Mouse (Mus musculus) megakaryocyte, embryonic 14.5 days (primary cell): ENCODE results near the gene Dock4. TPM values are rescaled to one million over a fixed set of nuclear protein-coding genes. Genes with fewer than 3 reads are reported as not detected.

Experiments
- H3K27me3 ChIP-seq: replicated peaks from 2 replicates; pipeline ENCODE3; 2012; ENCODE audit warnings: inconsistent platforms
- H3K36me3 ChIP-seq: replicated peaks from 2 replicates; pipeline ENCODE3; 2012; ENCODE audit warnings: low read length, inconsistent platforms, mixed read lengths
- H3K4me1 ChIP-seq: 2 replicates; pipeline ENCODE4 v1.6.1; 2012; ENCODE audit warnings: inconsistent platforms
- H3K4me3 ChIP-seq: replicated peaks from 2 replicates; pipeline ENCODE3; 2012; ENCODE audit warnings: moderate library complexity, mild to moderate bottlenecking, inconsistent platforms
- H3K9me3 ChIP-seq: 2 replicates; pipeline ENCODE4 v1.6.1; 2012; ENCODE audit warnings: inconsistent platforms
- FLI1 ChIP-seq: IDR thresholded peaks from 2 replicates; pipeline ENCODE4 v1.6.1; 2012; ENCODE audit warnings: low read length, inconsistent platforms, mixed read lengths
- GATA1 ChIP-seq: IDR thresholded peaks from 3 replicates; pipeline ENCODE4 v1.6.1; 2012; ENCODE audit warnings: mixed read lengths, low read length, inconsistent platforms, borderline replicate concordance
- polyA plus RNA-seq: library from polyadenylated mRNA; stranded (reverse); fragments of >175 nt; gene quantifications from 2 replicates; pipeline ENCODE4 v1.2.3, GENCODE M21; 2012; ENCODE audit warnings: low replicate concordance; ENCODE audit not compliant: insufficient read depth

Gene Dock4
- polyA plus RNA-seq, 1 experiment, result 0.13 TPM

GRCm38 (mm10) chr12:40622926-40623325 is 177.2 kb downstream of the Dock4 start:
- peak overlapping the region; percentile 7 for H3K4me3 ChIP-seq
- no peak for TF ChIP-seq GATA1
- no peak for TF ChIP-seq FLI1

GRCm38 (mm10) chr12:40626521-40626920 is 180.8 kb downstream of the Dock4 start:
- peaks cover 17% of the 10 kb centered on the region for H3K4me1 ChIP-seq
- TF ChIP-seq FLI1 (no peak), GATA1 (no peak)
- no peaks in the 10 kb centered on the region for H3K36me3 ChIP-seq
- H3K9me3 ChIP-seq, result no peaks in the 10 kb centered on the region
- no peak overlapping the region for H3K4me3 ChIP-seq
- H3K27me3 ChIP-seq, result no peaks in the 10 kb centered on the region

More at GRCm38 (mm10) chr12:40622926-40623325, 177.2 kb downstream of the Dock4 start:
- Histone ChIP-seq H3K36me3 (no peaks in the 10 kb centered on the region), H3K27me3 (no peaks in the 10 kb centered on the region), H3K4me1 (peaks cover 17% of the 10 kb centered on the region), H3K9me3 (no peaks in the 10 kb centered on the region)

- no peaks in the 10 kb centered on the region for H3K27me3 ChIP-seq
- TF ChIP-seq GATA1, result no peak
- no peak for TF ChIP-seq FLI1
- H3K9me3 ChIP-seq, result no peaks in the 10 kb centered on the region
- H3K4me1 ChIP-seq, result no peaks in the 10 kb centered on the region
- no peak overlapping the region for H3K4me3 ChIP-seq
- H3K36me3 ChIP-seq, result no peaks in the 10 kb centered on the region
Observed at GRCm38 (mm10) chr12:40633242-40633641, 187.5 kb downstream of the Dock4 start.

GRCm38 (mm10) chr12:40634169-40634568 is 188.4 kb downstream of the Dock4 start:
- Histone ChIP-seq H3K4me1 (no peaks in the 10 kb centered on the region), H3K27me3 (no peaks in the 10 kb centered on the region), H3K36me3 (no peaks in the 10 kb centered on the region), H3K9me3 (no peaks in the 10 kb centered on the region), H3K4me3 (no peak overlapping the region)
- no peak for TF ChIP-seq FLI1
- no peak for TF ChIP-seq GATA1

GRCm38 (mm10) chr12:40635991-40636390 is 190.2 kb downstream of the Dock4 start:
- TF ChIP-seq GATA1 (no peak), FLI1 (no peak)
- no peaks in the 10 kb centered on the region for H3K36me3 ChIP-seq

GRCm38 (mm10) chr12:40637427-40637826 is 191.7 kb downstream of the Dock4 start:
- no peaks in the 10 kb centered on the region for H3K4me1 ChIP-seq
- no peaks in the 10 kb centered on the region for H3K9me3 ChIP-seq
- no peak for TF ChIP-seq FLI1
- TF ChIP-seq GATA1, result no peak
- H3K27me3 ChIP-seq, result no peaks in the 10 kb centered on the region
- H3K4me3 ChIP-seq, result no peak overlapping the region
- no peaks in the 10 kb centered on the region for H3K36me3 ChIP-seq

More at GRCm38 (mm10) chr12:40635991-40636390, 190.2 kb downstream of the Dock4 start:
- no peaks in the 10 kb centered on the region for H3K27me3 ChIP-seq
- no peaks in the 10 kb centered on the region for H3K4me1 ChIP-seq
- no peak overlapping the region for H3K4me3 ChIP-seq
- no peaks in the 10 kb centered on the region for H3K9me3 ChIP-seq

- Histone ChIP-seq H3K4me1 (no peaks in the 10 kb centered on the region), H3K4me3 (no peak overlapping the region), H3K36me3 (no peaks in the 10 kb centered on the region), H3K9me3 (no peaks in the 10 kb centered on the region), H3K27me3 (no peaks in the 10 kb centered on the region)
- TF ChIP-seq FLI1 (no peak), GATA1 (no peak)
Observed at GRCm38 (mm10) chr12:40645869-40646268, 200.1 kb downstream of the Dock4 start.

- Histone ChIP-seq H3K27me3 (no peaks in the 10 kb centered on the region), H3K4me1 (0 out of 2 replicates have a peak, but pooled peaks cover 4% of the 10 kb centered on the region), H3K36me3 (no peaks in the 10 kb centered on the region), H3K4me3 (no peak overlapping the region), H3K9me3 (no peaks in the 10 kb centered on the region)
- TF ChIP-seq FLI1, result no peak
- no peak for TF ChIP-seq GATA1
Observed at GRCm38 (mm10) chr12:40654312-40654711, 208.6 kb downstream of the Dock4 start.

- no peaks in the 10 kb centered on the region for H3K27me3 ChIP-seq
- H3K36me3 ChIP-seq, result no peaks in the 10 kb centered on the region
- 0 out of 2 replicates have a peak, but pooled peaks cover 4% of the 10 kb centered on the region for H3K4me1 ChIP-seq
- no peak for TF ChIP-seq FLI1
- TF ChIP-seq GATA1, result no peak
- H3K4me3 ChIP-seq, result no peak overlapping the region
- no peaks in the 10 kb centered on the region for H3K9me3 ChIP-seq
Observed at GRCm38 (mm10) chr12:40655861-40656260, 210.1 kb downstream of the Dock4 start.

GRCm38 (mm10) chr12:40656438-40656837 is 210.7 kb downstream of the Dock4 start:
- Histone ChIP-seq H3K27me3 (no peaks in the 10 kb centered on the region), H3K4me1 (0 out of 2 replicates have a peak, but pooled peaks cover 4% of the 10 kb centered on the region), H3K4me3 (no peak overlapping the region), H3K9me3 (no peaks in the 10 kb centered on the region), H3K36me3 (no peaks in the 10 kb centered on the region)
- TF ChIP-seq FLI1, result no peak
- TF ChIP-seq GATA1, result no peak
